Mouse (Mus musculus) heart, embryonic 14.5 days (tissue): ENCODE measurements around the gene Pawr. TPM values are rescaled to one million over a fixed set of nuclear protein-coding genes. Genes with fewer than 3 reads are reported as not detected.
"Not testable (repeated sequence)": the region's sequence is repeated elsewhere in the genome, so short reads cannot be mapped to it uniquely, and the experiment has no call there.

Experiments used
- ATAC-seq: fragments of 200-750 bp; cut with Nextera tagmentation; 2 replicates; pipeline ENCODE4 v1.8.0; 2017; ENCODE audit warnings: low read depth, moderate TSS enrichment; ENCODE audit not compliant: insufficient number of reproducible peaks, insufficient read depth, low FRiP score
- H3K27ac ChIP-seq, 2 experiments: fragments of 200-500 bp in 1 of 2; fragments of 300-500 bp in 1 of 2; sonication (generic) in 1 of 2; replicated peaks in 1 of 2; 2 replicates each; pipeline ENCODE4 v1.5.1; 2012 to 2014; ENCODE audit warnings: low read depth in 2 of 2, low read length in 2 of 2, control low read depth in 1 of 2, mild to moderate bottlenecking in 1 of 2, mixed read lengths in 1 of 2; ENCODE audit not compliant: control insufficient read depth in 1 of 2, insufficient read depth in 1 of 2
- H3K27me3 ChIP-seq: fragments of 300-500 bp; sonication (generic); 2 replicates; pipeline ENCODE4 v1.6.1; 2014; ENCODE audit warnings: mild to moderate bottlenecking, low read length, control low read depth; ENCODE audit not compliant: control insufficient read depth, insufficient read depth
- H3K36me3 ChIP-seq: fragments of 300-500 bp; sonication (generic); 2 replicates; pipeline ENCODE4 v1.6.1; 2014; ENCODE audit warnings: mild to moderate bottlenecking, control low read depth, low read length, mixed read lengths; ENCODE audit not compliant: control insufficient read depth, insufficient read depth
- H3K4me1 ChIP-seq, 2 experiments: fragments of 200-500 bp in 1 of 2; fragments of 300-500 bp in 1 of 2; sonication (generic) in 1 of 2; 2 replicates each; pipeline ENCODE4 v1.6.1; 2012 to 2014; ENCODE audit warnings: low read length in 2 of 2, control low read depth in 1 of 2, mixed read lengths in 1 of 2; ENCODE audit not compliant: control insufficient read depth in 2 of 2, insufficient read depth in 2 of 2
- H3K4me2 ChIP-seq: fragments of 300-500 bp; sonication (generic); 2 replicates; pipeline ENCODE4 v1.6.1; 2014; ENCODE audit warnings: mild to moderate bottlenecking, low read length
- H3K4me3 ChIP-seq, 2 experiments: fragments of 200-500 bp in 1 of 2; fragments of 300-500 bp in 1 of 2; sonication (generic) in 1 of 2; 2 replicates each; pipeline ENCODE4 v1.5.1; 2012 to 2014; ENCODE audit warnings: low read length in 2 of 2, mild to moderate bottlenecking in 2 of 2, control low read depth in 1 of 2, low read depth in 1 of 2, moderate library complexity in 1 of 2; ENCODE audit not compliant: control insufficient read depth in 1 of 2, insufficient read depth in 1 of 2
- H3K9ac ChIP-seq: fragments of 300-500 bp; sonication (generic); 2 replicates; pipeline ENCODE4 v1.6.1; 2014; ENCODE audit warnings: mild to moderate bottlenecking, low read length
- H3K9me3 ChIP-seq: fragments of 300-500 bp; sonication (generic); 2 replicates; pipeline ENCODE4 v1.6.1; 2016; ENCODE audit warnings: low read length, control low read depth; ENCODE audit not compliant: control insufficient read depth
- WGBS: fragments of 180-500 bp; shearing (Covaris S2); extraction: QIAGEN DNeasy Blood & Tissue Kit; methylation state at CpG from one replicate; pipeline ENCODE4 v1.1.7; 2014; 5-methylcytosine and 5-hydroxymethylcytosine counted together
- polyA plus RNA-seq: library from polyadenylated mRNA; unstranded; fragments of >200 nt; fragmentation: Nextera tagmentation; extraction: Ambion mirVana; gene quantifications from 2 replicates; pipeline ENCODE4 v1.2.1, GENCODE M21; 2014

The Pawr gene
- polyA plus RNA-seq, 1 experiment from 2014 or later, result 12.4 TPM

GRCm38 (mm10) chr10:108430553-108430952 is 98.6 kb downstream of the Pawr start:
- H3K4me3 ChIP-seq, result no peak overlapping the region
- H3K36me3 ChIP-seq, result no peaks in the 10 kb centered on the region
- ATAC-seq, result no peak
- H3K9me3 ChIP-seq, result no peaks in the 10 kb centered on the region
- H3K27ac ChIP-seq, result no peak overlapping the region
- H3K27me3 ChIP-seq, result no peaks in the 10 kb centered on the region
- whole genome bisulfite sequencing, result 89% methylated on average over 10 of the region's 10 CpGs
- no peak overlapping the region for H3K9ac ChIP-seq
- no peak overlapping the region for H3K4me2 ChIP-seq
- peaks cover 5 to 24% of the 10 kb centered on the region in 2 experiments for H3K4me1 ChIP-seq

GRCm38 (mm10) chr10:108432194-108432593 is 100.3 kb downstream of the Pawr start:
- no peak overlapping the region for H3K9ac ChIP-seq

GRCm38 (mm10) chr10:108433976-108434375 is 102.1 kb downstream of the Pawr start:
- no peak overlapping the region for H3K9ac ChIP-seq
- WGBS, result 9% methylated on average over 15 of the region's 15 CpGs
- ATAC-seq, result no peak
- no peak overlapping the region; a peak in 1 of 4 replicates for H3K27ac ChIP-seq
- H3K27me3 ChIP-seq, result no peaks in the 10 kb centered on the region
- H3K4me2 ChIP-seq, result peak overlapping the region; percentile 50
- no peaks in the 10 kb centered on the region for H3K9me3 ChIP-seq
- peak overlapping the region; percentile 16 to 32 for H3K4me3 ChIP-seq
- peaks cover 7 to 30% of the 10 kb centered on the region in 2 experiments for H3K4me1 ChIP-seq
- no peaks in the 10 kb centered on the region for H3K36me3 ChIP-seq

More at GRCm38 (mm10) chr10:108432194-108432593, 100.3 kb downstream of the Pawr start:
- H3K36me3 ChIP-seq, result no peaks in the 10 kb centered on the region
- peak overlapping the region; percentile 46 for H3K4me2 ChIP-seq
- peaks cover 7 to 30% of the 10 kb centered on the region in 2 experiments for H3K4me1 ChIP-seq
- no peak overlapping the region for H3K27ac ChIP-seq
- H3K27me3 ChIP-seq, result no peaks in the 10 kb centered on the region
- no peak overlapping the region for H3K4me3 ChIP-seq
- WGBS, result 16% methylated on average over 10 of the region's 10 CpGs
- no peak for ATAC-seq
- no peaks in the 10 kb centered on the region for H3K9me3 ChIP-seq

GRCm38 (mm10) chr10:108435616-108436015 is 103.7 kb downstream of the Pawr start:
- 12% methylated on average over 5 of the region's 5 CpGs for WGBS
- no peak overlapping the region for H3K27ac ChIP-seq
- H3K4me3 ChIP-seq, result no peak overlapping the region; a peak in 1 of 4 replicates
- no peak for ATAC-seq
- peak overlapping the region; percentile 50 for H3K4me2 ChIP-seq
- no peaks in the 10 kb centered on the region for H3K36me3 ChIP-seq
- H3K27me3 ChIP-seq, result no peaks in the 10 kb centered on the region
- peaks cover 7 to 30% of the 10 kb centered on the region in 2 experiments for H3K4me1 ChIP-seq
- no peaks in the 10 kb centered on the region for H3K9me3 ChIP-seq
- no peak overlapping the region for H3K9ac ChIP-seq

- Histone ChIP-seq H3K36me3 (no peaks in the 10 kb centered on the region), H3K9me3 (no peaks in the 10 kb centered on the region), H3K27me3 (no peaks in the 10 kb centered on the region), H3K4me3 (no peak overlapping the region), H3K9ac (no peak overlapping the region), H3K4me1 (peaks cover 7 to 30% of the 10 kb centered on the region in 2 experiments), H3K27ac (no peak overlapping the region), H3K4me2 (no peak overlapping the region)
- 31% methylated on average over 8 of the region's 8 CpGs for WGBS
- ATAC-seq, result no peak
These were observed 104.4 kb downstream of the Pawr start for GRCm38 (mm10) chr10:108436365-108436764.

GRCm38 (mm10) chr10:108440251-108440650 is 108.3 kb downstream of the Pawr start:
- not testable (repeated sequence) for H3K27me3 ChIP-seq, H3K9ac ChIP-seq, H3K4me2 ChIP-seq, H3K36me3 ChIP-seq, ATAC-seq, H3K4me3 ChIP-seq, H3K9me3 ChIP-seq, H3K27ac ChIP-seq
- H3K4me1 ChIP-seq, result peaks cover 10 to 24% of the 10 kb centered on the region in 2 experiments
- WGBS, result 94% methylated on average over 5 of the region's 5 CpGs

- H3K27me3 ChIP-seq, result no peaks in the 10 kb centered on the region
- WGBS, result 51% methylated on average over 19 of the region's 19 CpGs
- H3K27ac ChIP-seq, result peak overlapping the region; percentile 39 to 69; a peak in 3 of 4 replicates
- no peak overlapping the region for H3K9ac ChIP-seq
- H3K4me3 ChIP-seq, result no peak overlapping the region
- no peak for ATAC-seq
- H3K9me3 ChIP-seq, result no peaks in the 10 kb centered on the region
- H3K36me3 ChIP-seq, result no peaks in the 10 kb centered on the region
- H3K4me2 ChIP-seq, result peak overlapping the region; percentile 21
- peaks cover 26 to 30% of the 10 kb centered on the region in 2 experiments for H3K4me1 ChIP-seq
These were observed 112.3 kb downstream of the Pawr start for GRCm38 (mm10) chr10:108443931-108444876.
